20 mouse cellular contexts compared by ENCODE assay signal in genomic region chr9:37454991-37455390, GRCm38 (mm10). TPM values are rescaled to one million over a fixed set of nuclear protein-coding genes. Genes with fewer than 3 reads are reported as not detected.
A peak's percentile ranks its signal among the peaks of the same experiment; 100 is the strongest.
DNase-seq lines count a peak whose midpoint lies in the region; ATAC-seq lines count a peak whose summit lies in the region.
"Had no signal": no experiment of that assay in that cellular context is flagged by ENCODE, and none has a peak within 500 bp of the region (broad histone marks: within the 10 kb centered on the region; RNA-seq: fewer than 3 reads in every experiment).

No protein-coding gene starts in this region.

- no peak overlapping the region for H3K9ac ChIP-seq in neural tube, embryonic 11.5 days (ENCODE audit: low read length)
- no peak overlapping the region for H3K9ac ChIP-seq in neural tube, embryonic 15.5 days (replicated peaks)
- H3K9ac ChIP-seq in hindbrain, embryonic 13.5 days, result peak overlapping the region; percentile 35; the same call in 1 of the 2 replicates
- H3K9ac ChIP-seq in neural tube, embryonic 13.5 days, result no peak overlapping the region
- H3K9ac ChIP-seq: embryonic facial prominence, embryonic 13.5 days; limb, embryonic 13.5 days; liver, embryonic 13.5 days; lung, embryonic 15.5 days had no signal

- DNase-seq in embryo, embryonic 10.5 days (ENCODE audit: low spot score), result peak; percentile 9
- DNase-seq in embryo, embryonic 10 days (ENCODE audit: low spot score), result no peak
- DNase-seq in neural tube, embryonic 11.5 days (ENCODE audit: low spot score), result no peak
- no peak for DNase-seq in left cerebral cortex, adult 9 months (ENCODE audit: low spot score in 2 of 2)
- DNase-seq in left cerebral cortex, adult 11 months (ENCODE audit: low spot score), result no peak
- DNase-seq: adrenal gland, postnatal 10 days; cerebellum, adult 9-11 months; gastrocnemius, postnatal 14 days; heart, adult 2 months; heart, postnatal 4 days; liver, embryonic 13.5 days; thymus, postnatal 14 days had no signal

- H3K27me3 ChIP-seq in neural tube, embryonic 11.5 days (ENCODE audit: control insufficient read depth, insufficient read depth, low read length), result peaks cover 83% of the 10 kb centered on the region
- H3K27me3 ChIP-seq in neural tube, embryonic 15.5 days (replicated peaks), result peaks cover 22% of the 10 kb centered on the region
- peaks cover 61% of the 10 kb centered on the region for H3K27me3 ChIP-seq in hindbrain, embryonic 13.5 days
- H3K27me3 ChIP-seq in neural tube, embryonic 13.5 days, result peaks cover 87% of the 10 kb centered on the region

- peaks cover 14% of the 10 kb centered on the region for H3K4me1 ChIP-seq in neural tube, embryonic 11.5 days (ENCODE audit: control insufficient read depth, insufficient read depth, low read length)
- peaks cover 59% of the 10 kb centered on the region for H3K4me1 ChIP-seq in neural tube, embryonic 15.5 days
- peaks cover 81% of the 10 kb centered on the region for H3K4me1 ChIP-seq in hindbrain, embryonic 13.5 days (replicated peaks)
- peaks cover 85% of the 10 kb centered on the region for H3K4me1 ChIP-seq in neural tube, embryonic 13.5 days (replicated peaks)

- no peaks in the 10 kb centered on the region for H3K9me3 ChIP-seq in neural tube, embryonic 11.5 days (ENCODE audit: control insufficient read depth, low read length)
- no peaks in the 10 kb centered on the region for H3K9me3 ChIP-seq in neural tube, embryonic 15.5 days (replicated peaks)
- H3K9me3 ChIP-seq in hindbrain, embryonic 13.5 days, result no peaks in the 10 kb centered on the region
- no peaks in the 10 kb centered on the region for H3K9me3 ChIP-seq in neural tube, embryonic 13.5 days
- H3K9me3 ChIP-seq: embryonic facial prominence, embryonic 13.5 days; limb, embryonic 13.5 days; liver, embryonic 13.5 days; lung, embryonic 15.5 days had no signal

- H3K36me3 ChIP-seq in neural tube, embryonic 11.5 days (ENCODE audit: control insufficient read depth, insufficient read depth, low read length), result no peaks in the 10 kb centered on the region
- no peaks in the 10 kb centered on the region for H3K36me3 ChIP-seq in neural tube, embryonic 15.5 days
- H3K36me3 ChIP-seq in hindbrain, embryonic 13.5 days, result no peaks in the 10 kb centered on the region
- no peaks in the 10 kb centered on the region for H3K36me3 ChIP-seq in neural tube, embryonic 13.5 days
- H3K36me3 ChIP-seq: embryonic facial prominence, embryonic 13.5 days; limb, embryonic 13.5 days; liver, embryonic 13.5 days; lung, embryonic 15.5 days had no signal

- no peak overlapping the region for H3K4me2 ChIP-seq in neural tube, embryonic 11.5 days (ENCODE audit: low read depth)
- no peak overlapping the region for H3K4me2 ChIP-seq in neural tube, embryonic 15.5 days
- H3K4me2 ChIP-seq in hindbrain, embryonic 13.5 days, result no peak overlapping the region
- H3K4me2 ChIP-seq in neural tube, embryonic 13.5 days, result no peak overlapping the region
- H3K4me2 ChIP-seq: embryonic facial prominence, embryonic 13.5 days; limb, embryonic 13.5 days; liver, embryonic 13.5 days; lung, embryonic 15.5 days had no signal

- H3K4me3 ChIP-seq in neural tube, embryonic 11.5 days (ENCODE audit: low read depth, low read length), result no peak overlapping the region
- H3K4me3 ChIP-seq in neural tube, embryonic 15.5 days (replicated peaks), result no peak overlapping the region
- H3K4me3 ChIP-seq in hindbrain, embryonic 13.5 days, result no peak overlapping the region
- no peak overlapping the region for H3K4me3 ChIP-seq in neural tube, embryonic 13.5 days
- H3K4me3 ChIP-seq: embryonic facial prominence, embryonic 13.5 days; heart, adult 2 months; limb, embryonic 13.5 days; liver, embryonic 13.5 days; lung, embryonic 15.5 days had no signal

- no peak for ATAC-seq in neural tube, embryonic 11.5 days (ENCODE audit: insufficient read depth, low FRiP score, low TSS enrichment)
- ATAC-seq in neural tube, embryonic 15.5 days (ENCODE audit: low FRiP score), result no peak
- no peak for ATAC-seq in hindbrain, embryonic 13.5 days (ENCODE audit: low FRiP score)
- ATAC-seq in neural tube, embryonic 13.5 days (ENCODE audit: low read depth), result no peak
- ATAC-seq: intestine, embryonic 16.5 days had no signal

- 0 out of 2 replicates have a peak overlapping the region, but pooled peaks have one; percentile 7 for H3K27ac ChIP-seq in neural tube, embryonic 11.5 days (ENCODE audit: low read depth, low read length)
- no peak overlapping the region for H3K27ac ChIP-seq in neural tube, embryonic 15.5 days (replicated peaks)
- peak overlapping the region; percentile 69 for H3K27ac ChIP-seq in hindbrain, embryonic 13.5 days
- H3K27ac ChIP-seq in neural tube, embryonic 13.5 days (replicated peaks), result peak overlapping the region; percentile 42
- H3K27ac ChIP-seq: embryonic facial prominence, embryonic 13.5 days; heart, adult 2 months; limb, embryonic 13.5 days; liver, embryonic 13.5 days; lung, embryonic 15.5 days; macrophage had no signal

- 0% methylated on average over 3 of the region's 3 CpGs for WGBS in neural tube, embryonic 11.5 days
- 10% methylated on average over 3 of the region's 3 CpGs for WGBS in neural tube, embryonic 15.5 days
- WGBS in hindbrain, embryonic 13.5 days, result 1% methylated on average over 3 of the region's 3 CpGs
- 0% methylated on average over 3 of the region's 3 CpGs for WGBS in neural tube, embryonic 13.5 days

RNA-seq across cellular contexts. Expression of gene Robo3, which starts 21.9 kb away (rescaled TPM):
- polyA plus RNA-seq in neural tube, embryonic 11.5 days (2014; fragmentation: Nextera tagmentation; extraction: Ambion mirVana), result 85.4 and 89.9 TPM in 2 replicates
- 4.8 and 8.7 TPM in 2 replicates for polyA plus RNA-seq in neural tube, embryonic 15.5 days (2015; fragmentation: Nextera tagmentation; extraction: Ambion mirVana)
- polyA plus RNA-seq in hindbrain, embryonic 13.5 days (2015; fragmentation: Nextera tagmentation; extraction: Ambion mirVana), result 64.6 and 91.3 TPM in 2 replicates
- 63.2 and 65.0 TPM in 2 replicates for polyA plus RNA-seq in neural tube, embryonic 13.5 days (2015; fragmentation: Nextera tagmentation; extraction: Ambion mirVana)
- polyA plus RNA-seq: macrophage had no signal

RNA-seq across cellular contexts. Expression of gene Msantd2, which starts 34.1 kb away (rescaled TPM):
- polyA plus RNA-seq in neural tube, embryonic 11.5 days (2014; fragmentation: Nextera tagmentation; extraction: Ambion mirVana), result 35.4 and 39.9 TPM in 2 replicates
- 27.6 and 30.7 TPM in 2 replicates for polyA plus RNA-seq in neural tube, embryonic 15.5 days (2015; fragmentation: Nextera tagmentation; extraction: Ambion mirVana)
- 35.4 and 39.2 TPM in 2 replicates for polyA plus RNA-seq in hindbrain, embryonic 13.5 days (2015; fragmentation: Nextera tagmentation; extraction: Ambion mirVana)
- 33.4 and 33.7 TPM in 2 replicates for polyA plus RNA-seq in neural tube, embryonic 13.5 days (2015; fragmentation: Nextera tagmentation; extraction: Ambion mirVana)

RNA-seq across cellular contexts. Expression of gene Robo4, which starts 53.3 kb away (rescaled TPM):
- polyA plus RNA-seq in neural tube, embryonic 11.5 days (2014; fragmentation: Nextera tagmentation; extraction: Ambion mirVana), result 6.7 and 11.6 TPM in 2 replicates
- 5.4 and 6.2 TPM in 2 replicates for polyA plus RNA-seq in neural tube, embryonic 15.5 days (2015; fragmentation: Nextera tagmentation; extraction: Ambion mirVana)
- polyA plus RNA-seq in hindbrain, embryonic 13.5 days (2015; fragmentation: Nextera tagmentation; extraction: Ambion mirVana), result 5.7 and 6.5 TPM in 2 replicates
- polyA plus RNA-seq in neural tube, embryonic 13.5 days (2015; fragmentation: Nextera tagmentation; extraction: Ambion mirVana), result 6.2 and 7.8 TPM in 2 replicates
- polyA plus RNA-seq: macrophage had no signal
